Mouse (Mus musculus) liver, embryonic 15.5 days (tissue): ENCODE measurements around the gene Lmf1. TPM values are rescaled to one million over a fixed set of nuclear protein-coding genes. Genes with fewer than 3 reads are reported as not detected.

Experiments used
- ATAC-seq: fragments of 200-750 bp; cut with Nextera tagmentation; 2 replicates; pipeline ENCODE4 v1.8.0; 2017; ENCODE audit warnings: moderate number of reproducible peaks, mild to moderate bottlenecking, moderate library complexity; ENCODE audit not compliant: insufficient read depth
- H3K27ac ChIP-seq: fragments of 300-500 bp; sonication (generic); replicated peaks from 2 replicates; pipeline ENCODE4 v1.5.1; 2015; ENCODE audit warnings: mild to moderate bottlenecking, inconsistent platforms
- H3K27me3 ChIP-seq: fragments of 300-500 bp; sonication (generic); 2 replicates; pipeline ENCODE4 v1.6.1; 2015; ENCODE audit warnings: mild to moderate bottlenecking, inconsistent platforms
- H3K36me3 ChIP-seq: fragments of 300-500 bp; sonication (generic); replicated peaks from 2 replicates; pipeline ENCODE4 v1.6.1; 2015; ENCODE audit warnings: moderate library complexity, mild to moderate bottlenecking, inconsistent platforms
- H3K4me1 ChIP-seq: fragments of 300-500 bp; sonication (generic); replicated peaks from 2 replicates; pipeline ENCODE4 v1.6.1; 2015; ENCODE audit warnings: inconsistent platforms
- H3K4me2 ChIP-seq: fragments of 300-500 bp; sonication (generic); 2 replicates; pipeline ENCODE4 v1.6.1; 2015; ENCODE audit warnings: moderate library complexity, mild to moderate bottlenecking, inconsistent platforms
- H3K4me3 ChIP-seq: fragments of 300-500 bp; sonication (generic); replicated peaks from 2 replicates; pipeline ENCODE4 v1.5.1; 2015; ENCODE audit warnings: mild to moderate bottlenecking, inconsistent platforms
- H3K9ac ChIP-seq: fragments of 300-500 bp; sonication (generic); 2 replicates; pipeline ENCODE4 v1.6.1; 2015; ENCODE audit warnings: moderate library complexity, mild to moderate bottlenecking, inconsistent platforms
- H3K9me3 ChIP-seq: fragments of 300-500 bp; sonication (generic); replicated peaks from 2 replicates; pipeline ENCODE4 v1.6.1; 2016; ENCODE audit warnings: inconsistent platforms
- WGBS: fragments of 180-500 bp; shearing (Covaris S2); methylation state at CpG from one replicate; pipeline ENCODE4 v1.1.7; 2015; ENCODE audit warnings: mixed read lengths; ENCODE audit not compliant: insufficient replicate concordance; 5-methylcytosine and 5-hydroxymethylcytosine counted together
- polyA plus RNA-seq: library from polyadenylated mRNA; unstranded; fragments of >200 nt; fragmentation: Nextera tagmentation; extraction: Ambion mirVana; gene quantifications from 2 replicates; pipeline ENCODE4 v1.2.1, GENCODE M21; 2015

Gene Lmf1
- polyA plus RNA-seq, 1 experiment from 2014 or later, result 10.1 TPM

GRCm38 (mm10) chr17:25645661-25646060 is 66.8 kb downstream of the Lmf1 start:
- H3K9ac ChIP-seq, result no peak overlapping the region

GRCm38 (mm10) chr17:25647901-25648300 is 69.0 kb downstream of the Lmf1 start:
- no peak overlapping the region for H3K4me2 ChIP-seq
- H3K27me3 ChIP-seq, result no peaks in the 10 kb centered on the region
- H3K4me3 ChIP-seq, result no peak overlapping the region
- ATAC-seq, result peak; percentile 15; the same call in 1 of the 2 replicates
- H3K27ac ChIP-seq, result no peak overlapping the region
- H3K9ac ChIP-seq, result no peak overlapping the region
- 64% methylated on average over 10 of the region's 10 CpGs for WGBS
- peaks cover 6% of the 10 kb centered on the region for H3K4me1 ChIP-seq
- no peaks in the 10 kb centered on the region; the same call in 1 of the 2 replicates for H3K36me3 ChIP-seq
- H3K9me3 ChIP-seq, result no peaks in the 10 kb centered on the region

More at GRCm38 (mm10) chr17:25645661-25646060, 66.8 kb downstream of the Lmf1 start:
- H3K27me3 ChIP-seq, result no peaks in the 10 kb centered on the region
- WGBS, result 71% methylated on average over 9 of the region's 9 CpGs
- H3K4me1 ChIP-seq, result peaks cover 6% of the 10 kb centered on the region
- no peaks in the 10 kb centered on the region; the same call in 1 of the 2 replicates for H3K36me3 ChIP-seq
- no peak overlapping the region for H3K4me3 ChIP-seq
- no peak overlapping the region for H3K4me2 ChIP-seq
- no peak overlapping the region for H3K27ac ChIP-seq
- no peaks in the 10 kb centered on the region for H3K9me3 ChIP-seq
- ATAC-seq, result no peak

GRCm38 (mm10) chr17:25648678-25649216 is 69.9 kb downstream of the Lmf1 start:
- Histone ChIP-seq H3K36me3 (no peaks in the 10 kb centered on the region; the same call in 1 of the 2 replicates), H3K9me3 (no peaks in the 10 kb centered on the region), H3K27me3 (no peaks in the 10 kb centered on the region), H3K9ac (no peak overlapping the region), H3K4me3 (no peak overlapping the region), H3K4me2 (no peak overlapping the region), H3K4me1 (peaks cover 6% of the 10 kb centered on the region), H3K27ac (no peak overlapping the region; the same call in 1 of the 2 replicates)
- ATAC-seq, result peak; percentile 65
- WGBS, result 58% methylated on average over 15 of the region's 15 CpGs

- 72% methylated on average over 7 of the region's 7 CpGs for WGBS
- no peak overlapping the region for H3K9ac ChIP-seq
- no peak overlapping the region for H3K4me3 ChIP-seq
- no peaks in the 10 kb centered on the region for H3K27me3 ChIP-seq
- ATAC-seq, result no peak
- H3K4me1 ChIP-seq, result peaks cover 6% of the 10 kb centered on the region
- H3K36me3 ChIP-seq, result no peaks in the 10 kb centered on the region; the same call in 1 of the 2 replicates
- no peak overlapping the region for H3K27ac ChIP-seq
- H3K4me2 ChIP-seq, result no peak overlapping the region
- H3K9me3 ChIP-seq, result no peaks in the 10 kb centered on the region
Measured at GRCm38 (mm10) chr17:25650726-25651125, 71.8 kb downstream of the Lmf1 start.

- H3K4me2 ChIP-seq, result no peak overlapping the region
- no peak for ATAC-seq
- 66% methylated on average over 8 of the region's 8 CpGs for WGBS
- H3K4me3 ChIP-seq, result no peak overlapping the region
- H3K36me3 ChIP-seq, result no peaks in the 10 kb centered on the region; the same call in 1 of the 2 replicates
- peaks cover 6% of the 10 kb centered on the region for H3K4me1 ChIP-seq
- no peaks in the 10 kb centered on the region for H3K9me3 ChIP-seq
- H3K27ac ChIP-seq, result no peak overlapping the region
- no peak overlapping the region for H3K9ac ChIP-seq
- H3K27me3 ChIP-seq, result no peaks in the 10 kb centered on the region
Measured at GRCm38 (mm10) chr17:25652272-25652671, 73.4 kb downstream of the Lmf1 start.

- H3K9ac ChIP-seq, result no peak overlapping the region
Measured at GRCm38 (mm10) chr17:25656142-25656825, 77.4 kb downstream of the Lmf1 start.

GRCm38 (mm10) chr17:25656826-25657189 is 77.9 kb downstream of the Lmf1 start:
- Histone ChIP-seq H3K4me1 (no peaks in the 10 kb centered on the region), H3K27me3 (no peaks in the 10 kb centered on the region), H3K27ac (no peak overlapping the region), H3K9ac (no peak overlapping the region), H3K9me3 (no peaks in the 10 kb centered on the region), H3K36me3 (no peaks in the 10 kb centered on the region), H3K4me2 (no peak overlapping the region), H3K4me3 (no peak overlapping the region)
- ATAC-seq, result no peak
- 39% methylated on average over 3 of the region's 3 CpGs for WGBS

More at GRCm38 (mm10) chr17:25656142-25656825, 77.4 kb downstream of the Lmf1 start:
- H3K27me3 ChIP-seq, result no peaks in the 10 kb centered on the region
- no peak overlapping the region for H3K27ac ChIP-seq
- no peak overlapping the region for H3K4me2 ChIP-seq
- no peak overlapping the region for H3K4me3 ChIP-seq
- H3K4me1 ChIP-seq, result no peaks in the 10 kb centered on the region
- WGBS, result 68% methylated on average over 12 of the region's 12 CpGs
- H3K9me3 ChIP-seq, result no peaks in the 10 kb centered on the region
- ATAC-seq, result no peak
- H3K36me3 ChIP-seq, result no peaks in the 10 kb centered on the region

- Histone ChIP-seq H3K36me3 (no peaks in the 10 kb centered on the region), H3K27me3 (no peaks in the 10 kb centered on the region), H3K4me2 (no peak overlapping the region), H3K4me1 (no peaks in the 10 kb centered on the region), H3K27ac (no peak overlapping the region), H3K9ac (no peak overlapping the region), H3K9me3 (no peaks in the 10 kb centered on the region), H3K4me3 (no peak overlapping the region)
- ATAC-seq, result no peak
- 44% methylated on average over 12 of the region's 12 CpGs for WGBS
Measured at GRCm38 (mm10) chr17:25663213-25663835, 84.4 kb downstream of the Lmf1 start.

GRCm38 (mm10) chr17:25665485-25665884 is 86.6 kb downstream of the Lmf1 start:
- no peaks in the 10 kb centered on the region for H3K36me3 ChIP-seq
- no peaks in the 10 kb centered on the region for H3K9me3 ChIP-seq
- H3K9ac ChIP-seq, result no peak overlapping the region
- no peaks in the 10 kb centered on the region for H3K4me1 ChIP-seq
- H3K4me2 ChIP-seq, result no peak overlapping the region
- ATAC-seq, result no peak
- 75% methylated on average over 6 of the region's 6 CpGs for WGBS
- H3K27ac ChIP-seq, result no peak overlapping the region
- no peaks in the 10 kb centered on the region for H3K27me3 ChIP-seq
- H3K4me3 ChIP-seq, result no peak overlapping the region

- H3K27me3 ChIP-seq, result no peaks in the 10 kb centered on the region
- H3K27ac ChIP-seq, result no peak overlapping the region
- no peak for ATAC-seq
- WGBS, result 58% methylated on average over 8 of the region's 8 CpGs
- no peak overlapping the region for H3K4me2 ChIP-seq
- H3K4me1 ChIP-seq, result no peaks in the 10 kb centered on the region
- H3K4me3 ChIP-seq, result no peak overlapping the region
- no peaks in the 10 kb centered on the region for H3K9me3 ChIP-seq
- no peaks in the 10 kb centered on the region for H3K36me3 ChIP-seq
- H3K9ac ChIP-seq, result no peak overlapping the region
Measured at GRCm38 (mm10) chr17:25665891-25666290, 87.0 kb downstream of the Lmf1 start.

- Histone ChIP-seq H3K4me3 (no peak overlapping the region), H3K4me1 (no peaks in the 10 kb centered on the region), H3K27ac (no peak overlapping the region), H3K9ac (no peak overlapping the region), H3K27me3 (no peaks in the 10 kb centered on the region), H3K36me3 (no peaks in the 10 kb centered on the region), H3K4me2 (no peak overlapping the region), H3K9me3 (no peaks in the 10 kb centered on the region)
- WGBS, result 62% methylated on average over 7 of the region's 7 CpGs
- no peak for ATAC-seq
Measured at GRCm38 (mm10) chr17:25668481-25669055, 89.7 kb downstream of the Lmf1 start.
